Mouse (Mus musculus): ENCODE results near the gene Actg1. TPM values are rescaled to one million over a fixed set of nuclear protein-coding genes. Genes with fewer than 3 reads are reported as not detected.

The Actg1 gene
- polyA plus RNA-seq, 1 experiment from 2014 or later = 3,148 TPM

GRCm38 (mm10) chr11:120305535-120306365, 42.6 kb downstream of the Actg1 start:
- Histone ChIP-seq H3K27ac (peak overlapping the region; percentile 83), H3K36me3 (no peaks in the 10 kb centered on the region), H3K27me3 (no peaks in the 10 kb centered on the region), H3K4me3 (peak overlapping the region; percentile 42), H3K4me1 (peaks cover 47% of the 10 kb centered on the region), H3K9me3 (no peaks in the 10 kb centered on the region), H3K4me2 (replicated peaks) (peak overlapping the region; percentile 60), H3K9ac (peak overlapping the region; percentile 43)
- ATAC-seq (ENCODE audit: insufficient number of reproducible peaks, insufficient read depth, low FRiP score, low TSS enrichment) = no peak
- 23% methylated on average over 15 of the region's 15 CpGs for WGBS

- peak overlapping the region; percentile 42 for H3K4me3 ChIP-seq
- no peaks in the 10 kb centered on the region for H3K9me3 ChIP-seq
- no peaks in the 10 kb centered on the region for H3K27me3 ChIP-seq
- H3K4me1 ChIP-seq = peaks cover 41% of the 10 kb centered on the region
- peak; percentile 86 for ATAC-seq (ENCODE audit: insufficient number of reproducible peaks, insufficient read depth, low FRiP score, low TSS enrichment)
- no peaks in the 10 kb centered on the region for H3K36me3 ChIP-seq
- under 1% methylated on average over 51 of the region's 53 CpGs for WGBS
- H3K9ac ChIP-seq = peak overlapping the region; percentile 61
- H3K4me2 ChIP-seq (replicated peaks) = peak overlapping the region; percentile 60
- H3K27ac ChIP-seq = peak overlapping the region; percentile 83
Measured at GRCm38 (mm10) chr11:120304886-120305534, 43.3 kb downstream of the Actg1 start.

- no peak for ATAC-seq (ENCODE audit: insufficient number of reproducible peaks, insufficient read depth, low FRiP score, low TSS enrichment)
- no peaks in the 10 kb centered on the region for H3K27me3 ChIP-seq
- peak overlapping the region; percentile 42 for H3K4me3 ChIP-seq
- no peak overlapping the region for H3K9ac ChIP-seq
- peak overlapping the region; percentile 83; the same call in 1 of the 2 replicates for H3K27ac ChIP-seq
- peak overlapping the region; percentile 60 for H3K4me2 ChIP-seq (replicated peaks)
- no peaks in the 10 kb centered on the region for H3K9me3 ChIP-seq
- peaks cover 41% of the 10 kb centered on the region for H3K4me1 ChIP-seq
- no peaks in the 10 kb centered on the region for H3K36me3 ChIP-seq
- WGBS = 35% methylated on average over 5 of the region's 5 CpGs
Measured at GRCm38 (mm10) chr11:120304350-120304694, 44.0 kb downstream of the Actg1 start.

- H3K4me3 ChIP-seq = no peak overlapping the region
- H3K4me2 ChIP-seq (replicated peaks) = peak overlapping the region; percentile 60; the same call in 1 of the 2 replicates
- peak overlapping the region; percentile 41; the same call in 1 of the 2 replicates for H3K27ac ChIP-seq
- WGBS = 86% methylated on average over 21 of the region's 21 CpGs
- no peak overlapping the region for H3K9ac ChIP-seq
- H3K9me3 ChIP-seq = no peaks in the 10 kb centered on the region
- peaks cover 41% of the 10 kb centered on the region for H3K4me1 ChIP-seq
- no peaks in the 10 kb centered on the region for H3K27me3 ChIP-seq
- no peak for ATAC-seq (ENCODE audit: insufficient number of reproducible peaks, insufficient read depth, low FRiP score, low TSS enrichment)
- no peaks in the 10 kb centered on the region for H3K36me3 ChIP-seq
Measured at GRCm38 (mm10) chr11:120303559-120304349, 44.6 kb downstream of the Actg1 start.

- no peak overlapping the region for H3K4me3 ChIP-seq
- no peak for ATAC-seq (ENCODE audit: insufficient number of reproducible peaks, insufficient read depth, low FRiP score, low TSS enrichment)
- no peaks in the 10 kb centered on the region for H3K9me3 ChIP-seq
- no peak overlapping the region for H3K27ac ChIP-seq
- peaks cover 36% of the 10 kb centered on the region for H3K4me1 ChIP-seq
- no peaks in the 10 kb centered on the region for H3K36me3 ChIP-seq
- H3K27me3 ChIP-seq = no peaks in the 10 kb centered on the region
- H3K9ac ChIP-seq = no peak overlapping the region
- WGBS = 84% methylated on average over 9 of the region's 9 CpGs
- H3K4me2 ChIP-seq (replicated peaks) = no peak overlapping the region
Measured at GRCm38 (mm10) chr11:120303119-120303518, 45.2 kb downstream of the Actg1 start.

DNA sequence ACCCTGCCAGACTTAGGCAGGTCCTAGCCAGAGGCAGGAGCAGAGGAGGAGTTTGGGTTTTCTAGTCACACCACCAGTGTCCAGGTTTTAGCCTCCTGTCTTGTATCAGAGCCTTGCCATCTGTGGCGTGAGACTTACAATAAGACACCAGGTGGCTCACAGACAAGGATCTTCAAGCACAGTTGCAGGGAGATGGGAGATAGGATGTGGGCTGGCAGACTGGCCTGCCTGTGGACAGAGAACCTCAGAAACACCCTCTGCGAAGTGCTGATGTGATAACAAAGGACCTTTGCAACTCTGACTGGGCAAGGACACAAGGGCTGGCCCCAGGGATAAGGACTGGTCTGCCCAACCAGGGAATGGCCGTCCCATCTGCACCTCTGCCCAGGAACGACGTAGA, 48.9 kb downstream of the Actg1 start:
- 49% methylated on average over 5 of the region's 5 CpGs for WGBS
- no peak for ATAC-seq (ENCODE audit: insufficient number of reproducible peaks, insufficient read depth, low FRiP score, low TSS enrichment)
- Histone ChIP-seq H3K4me3 (no peak overlapping the region), H3K27ac (no peak overlapping the region), H3K9me3 (no peaks in the 10 kb centered on the region), H3K4me1 (peaks cover 35% of the 10 kb centered on the region), H3K27me3 (no peaks in the 10 kb centered on the region), H3K4me2 (replicated peaks) (no peak overlapping the region), H3K36me3 (no peaks in the 10 kb centered on the region), H3K9ac (no peak overlapping the region)

DNA sequence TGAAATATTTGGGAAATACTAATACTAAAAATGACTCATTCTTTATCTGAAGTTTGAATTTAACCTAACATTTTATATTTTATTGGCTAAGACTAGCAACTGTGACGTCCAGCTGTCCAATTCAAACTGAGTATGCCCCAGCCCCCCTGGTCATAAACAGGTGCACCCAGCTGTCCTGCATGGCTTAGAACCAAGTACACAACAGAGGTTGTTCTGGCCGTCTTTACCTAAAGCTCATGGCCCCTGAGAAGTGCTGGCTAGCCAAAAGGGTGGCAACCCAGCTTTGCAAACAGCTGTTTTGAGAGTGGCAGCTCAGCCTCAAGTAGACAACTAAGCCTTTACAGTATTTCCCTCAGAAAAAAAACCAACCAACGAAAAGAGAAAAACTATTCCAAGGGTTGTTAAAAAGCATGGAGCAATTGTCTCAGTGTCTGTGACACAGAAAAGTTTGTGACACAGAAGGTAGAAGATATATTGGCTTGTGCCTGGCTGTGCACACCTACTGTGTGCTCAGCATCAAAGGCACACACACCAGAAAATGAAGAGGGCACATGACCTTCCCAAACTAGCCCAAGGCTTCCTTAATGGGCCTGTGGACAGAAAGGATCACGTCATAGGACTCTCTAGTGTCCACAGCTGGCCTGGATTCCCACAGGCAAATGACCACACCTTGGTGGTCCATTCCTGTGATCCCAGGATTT, 49.8 kb downstream of the Actg1 start:
- Histone ChIP-seq H3K9ac (no peak overlapping the region), H3K4me3 (no peak overlapping the region), H3K4me2 (replicated peaks) (no peak overlapping the region), H3K36me3 (no peaks in the 10 kb centered on the region), H3K9me3 (no peaks in the 10 kb centered on the region), H3K27me3 (no peaks in the 10 kb centered on the region), H3K27ac (no peak overlapping the region), H3K4me1 (peaks cover 33% of the 10 kb centered on the region)
- ATAC-seq (ENCODE audit: insufficient number of reproducible peaks, insufficient read depth, low FRiP score, low TSS enrichment) = no peak
- WGBS = 84% methylated on average over 4 of the region's 4 CpGs

GRCm38 (mm10) chr11:120297767-120298166, 50.6 kb downstream of the Actg1 start:
- H3K4me1 ChIP-seq = peaks cover 40% of the 10 kb centered on the region
- H3K9me3 ChIP-seq = no peaks in the 10 kb centered on the region
- 0 out of 2 replicates have a peak, but pooled peaks cover 1% of the 10 kb centered on the region for H3K36me3 ChIP-seq
- H3K27me3 ChIP-seq = no peaks in the 10 kb centered on the region
- no peak overlapping the region for H3K4me2 ChIP-seq (replicated peaks)
- H3K9ac ChIP-seq = no peak overlapping the region
- ATAC-seq (ENCODE audit: insufficient number of reproducible peaks, insufficient read depth, low FRiP score, low TSS enrichment) = no peak
- WGBS = 73% methylated on average over 7 of the region's 7 CpGs
- no peak overlapping the region for H3K4me3 ChIP-seq
- 0 out of 2 replicates have a peak overlapping the region, but pooled peaks have one; percentile 18 for H3K27ac ChIP-seq

- peak overlapping the region; percentile 18; the same call in 1 of the 2 replicates for H3K27ac ChIP-seq
- no peaks in the 10 kb centered on the region for H3K27me3 ChIP-seq
- no peak overlapping the region for H3K4me2 ChIP-seq (replicated peaks)
- H3K9me3 ChIP-seq = no peaks in the 10 kb centered on the region
- H3K4me1 ChIP-seq = peaks cover 47% of the 10 kb centered on the region
- 0 out of 2 replicates have a peak overlapping the region, but pooled peaks have one; percentile 8 for H3K9ac ChIP-seq
- 0 out of 2 replicates have a peak, but pooled peaks cover 7% of the 10 kb centered on the region for H3K36me3 ChIP-seq
- no peak overlapping the region for H3K4me3 ChIP-seq
- no peak for ATAC-seq (ENCODE audit: insufficient number of reproducible peaks, insufficient read depth, low FRiP score, low TSS enrichment)
- WGBS = 27% methylated on average over 13 of the region's 13 CpGs
Measured at GRCm38 (mm10) chr11:120296305-120297144, 51.8 kb downstream of the Actg1 start.

All from embryonic facial prominence, embryonic 12.5 days (tissue).